Mouse (Mus musculus): Measurements from ENCODE around the gene Pah. TPM values are rescaled to one million over a fixed set of nuclear protein-coding genes. Genes with fewer than 3 reads are reported as not detected.

Gene Pah
- polyA plus RNA-seq (2014; fragmentation: Nextera tagmentation; extraction: Ambion mirVana): not detected in 2 replicates

- no peak for ATAC-seq (ENCODE audit: insufficient number of reproducible peaks, low FRiP score, low TSS enrichment, low read depth)
- Histone ChIP-seq H3K27ac (replicated peaks; ENCODE audit: low read depth, low read length) (no peak within 1 kb of the TSS), H3K36me3 (ENCODE audit: control insufficient read depth, insufficient read depth, low read length) (no peaks in the 10 kb centered on the region), H3K4me2 (ENCODE audit: low read depth, severe bottlenecking) (no peak within 1 kb of the TSS), H3K27me3 (ENCODE audit: control insufficient read depth, insufficient read depth, low read length) (no peaks in the 10 kb centered on the region), H3K9me3 (ENCODE audit: control insufficient read depth, low read length) (no peaks in the 10 kb centered on the region), H3K9ac (ENCODE audit: low read length) (no peak within 1 kb of the TSS), H3K4me3 (ENCODE audit: low read depth, low read length) (no peak within 1 kb of the TSS), H3K4me1 (ENCODE audit: control insufficient read depth, insufficient read depth, low read length) (no peaks in the 10 kb centered on the region)
- DNase-seq (ENCODE audit: low spot score): no peak
- 86% methylated on average over 5 of the region's 5 CpGs for WGBS
Measured at GRCm38 (mm10) chr10:87521646-87522045, at the start of gene Pah. Gene Pah (plus strand): TSS chr10:87521795.

DNA sequence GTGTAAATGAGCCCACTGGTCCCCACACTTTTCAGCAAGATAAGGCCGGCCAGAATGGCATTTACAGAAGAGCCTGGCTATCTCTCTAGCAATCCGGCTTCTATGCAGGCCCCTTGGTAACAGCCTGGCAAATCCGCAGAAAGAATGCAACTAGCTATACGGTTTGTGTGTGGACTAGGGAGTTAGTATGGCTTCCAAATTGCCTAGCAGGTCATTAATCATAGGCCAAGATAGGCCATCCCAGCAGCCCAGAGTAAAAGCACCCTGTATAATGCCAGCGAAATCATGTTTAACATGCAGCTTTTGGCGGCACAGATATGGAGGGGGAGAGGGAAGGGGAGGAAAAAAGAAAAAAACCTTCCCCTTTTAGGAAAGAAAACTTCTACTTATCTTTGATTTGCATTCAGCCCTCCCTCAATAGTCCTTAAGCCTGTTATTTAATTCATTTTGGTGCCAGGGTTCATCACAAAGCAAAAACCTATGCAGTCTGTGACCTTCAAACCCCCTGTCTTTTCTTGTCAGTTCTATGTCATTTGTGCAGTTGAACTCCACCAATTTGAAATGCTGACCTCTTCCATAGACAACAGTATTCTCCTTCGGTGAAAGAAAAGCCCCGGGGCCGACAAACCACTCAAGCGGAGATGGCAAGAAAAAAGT is 48.0 kb upstream of the Pah start:
- ATAC-seq (ENCODE audit: insufficient number of reproducible peaks, low FRiP score, low TSS enrichment, low read depth): no peak
- no peaks in the 10 kb centered on the region for H3K9me3 ChIP-seq (ENCODE audit: control insufficient read depth, low read length)
- no peak overlapping the region for H3K4me2 ChIP-seq (ENCODE audit: low read depth, severe bottlenecking)
- no peak for DNase-seq (ENCODE audit: low spot score)
- no peaks in the 10 kb centered on the region for H3K36me3 ChIP-seq (ENCODE audit: control insufficient read depth, insufficient read depth, low read length)
- no peaks in the 10 kb centered on the region for H3K27me3 ChIP-seq (ENCODE audit: control insufficient read depth, insufficient read depth, low read length)
- H3K27ac ChIP-seq (replicated peaks; ENCODE audit: low read depth, low read length): no peak overlapping the region
- no peak overlapping the region for H3K9ac ChIP-seq (ENCODE audit: low read length)
- WGBS: 82% methylated on average over 10 of the region's 10 CpGs
- no peaks in the 10 kb centered on the region for H3K4me1 ChIP-seq (ENCODE audit: control insufficient read depth, insufficient read depth, low read length)
- H3K4me3 ChIP-seq (ENCODE audit: low read depth, low read length): no peak overlapping the region

DNA sequence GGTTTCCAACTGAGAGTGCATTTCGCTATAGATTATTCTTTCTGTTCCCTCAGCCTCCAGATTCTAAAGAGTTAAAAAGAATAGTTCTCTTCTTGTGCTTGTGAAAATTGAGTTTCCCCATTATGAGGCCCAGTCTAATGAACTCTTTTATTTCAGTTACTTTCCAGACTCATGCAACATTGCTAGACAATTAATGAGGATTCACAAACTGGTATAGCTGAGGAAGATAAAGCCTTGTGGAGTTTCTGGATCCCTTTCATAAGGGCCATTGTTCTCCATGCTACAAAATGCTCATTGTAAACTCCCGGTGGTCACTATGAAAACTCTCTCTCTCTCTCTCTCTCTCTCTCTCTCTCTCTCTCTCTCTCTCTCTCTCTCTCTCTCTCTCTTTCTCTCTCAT is 46.6 kb upstream of the Pah start:
- Histone ChIP-seq H3K9me3 (ENCODE audit: control insufficient read depth, low read length) (no peaks in the 10 kb centered on the region), H3K27ac (replicated peaks; ENCODE audit: low read depth, low read length) (no peak overlapping the region), H3K27me3 (ENCODE audit: control insufficient read depth, insufficient read depth, low read length) (no peaks in the 10 kb centered on the region), H3K36me3 (ENCODE audit: control insufficient read depth, insufficient read depth, low read length) (no peaks in the 10 kb centered on the region), H3K9ac (ENCODE audit: low read length) (no peak overlapping the region), H3K4me3 (ENCODE audit: low read depth, low read length) (no peak overlapping the region), H3K4me2 (ENCODE audit: low read depth, severe bottlenecking) (no peak overlapping the region), H3K4me1 (ENCODE audit: control insufficient read depth, insufficient read depth, low read length) (no peaks in the 10 kb centered on the region)
- 88% methylated on average over 2 of the region's 2 CpGs for WGBS
- ATAC-seq (ENCODE audit: insufficient number of reproducible peaks, low FRiP score, low TSS enrichment, low read depth) (no peak), DNase-seq (ENCODE audit: low spot score) (no peak)

- Histone ChIP-seq H3K4me3 (ENCODE audit: low read depth, low read length) (no peak overlapping the region), H3K27me3 (ENCODE audit: control insufficient read depth, insufficient read depth, low read length) (no peaks in the 10 kb centered on the region), H3K9ac (ENCODE audit: low read length) (no peak overlapping the region), H3K4me1 (ENCODE audit: control insufficient read depth, insufficient read depth, low read length) (no peaks in the 10 kb centered on the region), H3K9me3 (ENCODE audit: control insufficient read depth, low read length) (no peaks in the 10 kb centered on the region), H3K4me2 (ENCODE audit: low read depth, severe bottlenecking) (no peak overlapping the region), H3K27ac (replicated peaks; ENCODE audit: low read depth, low read length) (no peak overlapping the region), H3K36me3 (ENCODE audit: control insufficient read depth, insufficient read depth, low read length) (no peaks in the 10 kb centered on the region)
- DNase-seq (ENCODE audit: low spot score) (no peak), ATAC-seq (ENCODE audit: insufficient number of reproducible peaks, low FRiP score, low TSS enrichment, low read depth) (no peak)
- WGBS: 67% methylated on average over 5 of the region's 5 CpGs
Measured at GRCm38 (mm10) chr10:87477895-87478294, 43.7 kb upstream of the Pah start.

DNA sequence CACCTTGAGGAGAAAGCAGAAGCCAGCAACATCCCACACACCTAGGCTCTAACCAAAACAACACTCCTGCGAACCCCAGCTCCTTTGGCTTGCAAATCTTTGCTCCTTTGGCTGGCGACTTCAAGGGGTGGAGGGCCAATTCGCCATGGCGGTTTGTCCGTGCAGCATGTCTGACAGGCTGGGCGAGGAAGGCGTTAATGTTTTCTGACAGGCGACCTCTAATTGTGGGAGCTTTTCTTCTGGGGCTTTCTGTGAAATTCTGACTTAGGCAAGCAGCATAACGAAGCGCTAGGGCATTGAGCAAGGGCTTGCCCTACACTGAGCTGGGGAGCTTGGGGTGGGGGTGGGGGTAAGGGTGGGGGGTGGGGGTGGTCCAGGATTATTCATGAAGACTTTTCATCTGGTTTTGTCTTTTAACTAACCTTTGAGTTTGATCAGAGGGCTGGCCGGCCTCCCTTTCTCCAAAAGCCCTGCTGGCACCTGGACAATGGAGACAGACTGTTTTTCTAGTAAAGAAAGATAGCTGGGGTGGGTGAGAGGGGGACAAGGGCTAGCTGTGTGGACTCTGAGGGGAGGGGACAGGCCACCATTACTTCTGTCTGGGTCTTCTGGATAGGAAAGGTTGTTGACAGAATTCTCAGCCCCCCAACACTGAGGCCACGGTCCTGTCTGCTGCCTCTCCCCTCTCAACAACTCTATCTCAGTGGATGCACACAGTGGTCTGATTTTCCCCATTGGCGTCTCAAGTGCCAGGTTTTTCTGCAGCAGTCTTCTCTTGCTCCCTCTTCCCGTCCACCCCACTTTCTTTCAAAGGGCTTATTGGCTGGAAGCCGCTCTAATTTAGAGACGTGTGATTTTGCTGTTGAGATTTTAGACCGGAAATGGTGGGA is 36.5 kb upstream of the Pah start:
- ATAC-seq (ENCODE audit: insufficient number of reproducible peaks, low FRiP score, low TSS enrichment, low read depth) (peak; percentile 34; the same call in 1 of the 2 replicates), DNase-seq (ENCODE audit: low spot score) (no peak)
- 2% methylated on average over 17 of the region's 17 CpGs for WGBS
- no peak overlapping the region for H3K4me3 ChIP-seq (ENCODE audit: low read depth, low read length)
- H3K9me3 ChIP-seq (ENCODE audit: control insufficient read depth, low read length): no peaks in the 10 kb centered on the region
- H3K9ac ChIP-seq (ENCODE audit: low read length): no peak overlapping the region
- peaks cover 49% of the 10 kb centered on the region for H3K27me3 ChIP-seq (ENCODE audit: control insufficient read depth, insufficient read depth, low read length)
- no peak overlapping the region for H3K27ac ChIP-seq (replicated peaks; ENCODE audit: low read depth, low read length)
- H3K4me2 ChIP-seq (ENCODE audit: low read depth, severe bottlenecking): no peak overlapping the region
- peaks cover 3% of the 10 kb centered on the region; the same call in 1 of the 2 replicates for H3K4me1 ChIP-seq (ENCODE audit: control insufficient read depth, insufficient read depth, low read length)
- H3K36me3 ChIP-seq (ENCODE audit: control insufficient read depth, insufficient read depth, low read length): no peaks in the 10 kb centered on the region

- peak overlapping the region; percentile 36; the same call in 1 of the 2 replicates for H3K4me2 ChIP-seq (ENCODE audit: low read depth, severe bottlenecking)
- under 1% methylated on average over 33 of the region's 33 CpGs for WGBS
- H3K4me3 ChIP-seq (ENCODE audit: low read depth, low read length): peak overlapping the region; percentile 8; the same call in 1 of the 2 replicates
- ATAC-seq (ENCODE audit: insufficient number of reproducible peaks, low FRiP score, low TSS enrichment, low read depth): 0 out of 2 replicates have a peak, but pooled peaks have one; percentile 37
- H3K27me3 ChIP-seq (ENCODE audit: control insufficient read depth, insufficient read depth, low read length): peaks cover 58% of the 10 kb centered on the region
- H3K4me1 ChIP-seq (ENCODE audit: control insufficient read depth, insufficient read depth, low read length): peaks cover 3% of the 10 kb centered on the region; the same call in 1 of the 2 replicates
- no peaks in the 10 kb centered on the region for H3K9me3 ChIP-seq (ENCODE audit: control insufficient read depth, low read length)
- H3K27ac ChIP-seq (replicated peaks; ENCODE audit: low read depth, low read length): no peak overlapping the region
- no peak overlapping the region for H3K9ac ChIP-seq (ENCODE audit: low read length)
- DNase-seq (ENCODE audit: low spot score): peak; percentile 60
- no peaks in the 10 kb centered on the region for H3K36me3 ChIP-seq (ENCODE audit: control insufficient read depth, insufficient read depth, low read length)
Measured at GRCm38 (mm10) chr10:87485721-87486620, 35.6 kb upstream of the Pah start.

DNA sequence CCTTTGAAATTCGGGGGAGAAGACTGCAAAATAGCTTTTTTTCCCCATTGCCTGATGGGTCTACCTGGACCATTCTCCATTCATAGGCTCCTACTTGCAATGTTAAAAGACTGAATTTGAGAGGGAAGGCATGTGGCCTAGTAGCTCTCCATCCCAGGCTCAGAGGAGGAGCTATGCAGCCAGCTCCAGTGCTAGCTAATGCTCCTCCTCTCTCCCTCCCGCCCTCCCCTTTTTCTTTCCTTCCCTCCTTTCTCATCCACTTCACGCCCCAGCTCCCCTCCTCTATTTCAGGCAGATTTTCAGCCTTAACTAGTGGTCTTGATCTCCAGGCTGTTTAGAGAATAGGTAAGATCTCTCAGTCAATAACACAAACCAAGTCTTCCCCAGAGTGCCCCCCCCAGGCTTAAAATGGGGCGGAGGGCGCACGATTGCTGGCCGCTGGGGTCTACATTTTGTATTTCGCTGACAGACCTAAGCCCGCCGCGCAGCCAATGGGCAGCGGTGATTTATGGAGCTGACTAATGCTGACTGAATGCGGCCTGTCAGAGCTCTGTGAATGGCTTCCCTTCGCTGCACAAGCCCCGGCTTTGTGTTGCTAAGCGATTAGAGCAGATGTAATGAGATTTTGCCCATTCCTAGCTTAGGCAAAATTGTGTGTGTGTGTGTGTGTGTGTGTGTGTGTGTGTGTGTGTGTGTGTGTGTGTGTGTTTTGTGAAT is 33.0 kb upstream of the Pah start:
- under 1% methylated on average over 16 of the region's 16 CpGs for WGBS
- Histone ChIP-seq H3K9me3 (ENCODE audit: control insufficient read depth, low read length) (no peaks in the 10 kb centered on the region), H3K27ac (replicated peaks; ENCODE audit: low read depth, low read length) (no peak overlapping the region), H3K9ac (ENCODE audit: low read length) (no peak overlapping the region), H3K4me2 (ENCODE audit: low read depth, severe bottlenecking) (no peak overlapping the region), H3K27me3 (ENCODE audit: control insufficient read depth, insufficient read depth, low read length) (peaks cover 79% of the 10 kb centered on the region), H3K4me1 (ENCODE audit: control insufficient read depth, insufficient read depth, low read length) (peaks cover 6% of the 10 kb centered on the region; the same call in 1 of the 2 replicates), H3K36me3 (ENCODE audit: control insufficient read depth, insufficient read depth, low read length) (no peaks in the 10 kb centered on the region), H3K4me3 (ENCODE audit: low read depth, low read length) (no peak overlapping the region)
- peak; percentile 55; the same call in 1 of the 2 replicates for ATAC-seq (ENCODE audit: insufficient number of reproducible peaks, low FRiP score, low TSS enrichment, low read depth)
- DNase-seq (ENCODE audit: low spot score): peak; percentile 65

Data from limb, embryonic 11.5 days (tissue).